Mouse (Mus musculus) heart, embryonic 16.5 days (tissue): ENCODE measurements around the gene Gadl1. TPM values are rescaled to one million over a fixed set of nuclear protein-coding genes. Genes with fewer than 3 reads are reported as not detected.

Experiments
- ATAC-seq: fragments of 200-750 bp; cut with Nextera tagmentation; replicated peaks from 2 replicates; pipeline ENCODE4 v1.8.0; 2017; ENCODE audit warnings: moderate number of reproducible peaks; ENCODE audit not compliant: insufficient read depth, low FRiP score; ENCODE audit errors: extremely low read depth
- H3K27ac ChIP-seq: fragments of 300-500 bp; sonication (generic); 2 replicates; pipeline ENCODE4 v1.5.1; 2014; ENCODE audit warnings: mild to moderate bottlenecking, low read length, control low read depth, moderate library complexity
- H3K27me3 ChIP-seq: fragments of 300-500 bp; sonication (generic); 2 replicates; pipeline ENCODE4 v1.6.1; 2014; ENCODE audit warnings: low read length, mixed read lengths; ENCODE audit not compliant: control insufficient read depth, insufficient read depth
- H3K36me3 ChIP-seq: fragments of 300-500 bp; sonication (generic); 2 replicates; pipeline ENCODE4 v1.6.1; 2014; ENCODE audit not compliant: control insufficient read depth, insufficient read depth
- H3K4me1 ChIP-seq: fragments of 300-500 bp; sonication (generic); 2 replicates; pipeline ENCODE4 v1.6.1; 2014; ENCODE audit warnings: low read length, mixed read lengths; ENCODE audit not compliant: control insufficient read depth, insufficient read depth
- H3K4me2 ChIP-seq: fragments of 300-500 bp; sonication (generic); 2 replicates; pipeline ENCODE4 v1.6.1; 2014; ENCODE audit warnings: low read depth, mild to moderate bottlenecking, control low read depth, low read length
- H3K4me3 ChIP-seq: fragments of 300-500 bp; sonication (generic); 2 replicates; pipeline ENCODE4 v1.5.1; 2014; ENCODE audit warnings: mild to moderate bottlenecking, control low read depth, low read length
- H3K9ac ChIP-seq: fragments of 300-500 bp; sonication (generic); 2 replicates; pipeline ENCODE4 v1.6.1; 2014; ENCODE audit warnings: low read length, control low read depth
- H3K9me3 ChIP-seq: fragments of 300-500 bp; sonication (generic); replicated peaks from 2 replicates; pipeline ENCODE4 v1.6.1; 2016; ENCODE audit warnings: low read length; ENCODE audit not compliant: control insufficient read depth
- WGBS: fragments of 180-500 bp; shearing (Covaris S2); extraction: QIAGEN DNeasy Blood & Tissue Kit; methylation state at CpG from one replicate; pipeline ENCODE4 v1.1.7; 2014; 5-methylcytosine and 5-hydroxymethylcytosine counted together
- polyA plus RNA-seq: library from polyadenylated mRNA; unstranded; fragments of >200 nt; fragmentation: Nextera tagmentation; extraction: Ambion mirVana; gene quantifications from 2 replicates; pipeline ENCODE4 v1.2.1, GENCODE M21; 2015

Gene Gadl1
- polyA plus RNA-seq, 1 experiment from 2014 or later = 1.2 TPM

- no peak for ATAC-seq
- WGBS = 75% methylated on average over 4 of the region's 4 CpGs
- Histone ChIP-seq H3K4me1 (no peaks in the 10 kb centered on the region), H3K9ac (no peak overlapping the region), H3K4me3 (no peak overlapping the region), H3K9me3 (no peaks in the 10 kb centered on the region), H3K4me2 (no peak overlapping the region), H3K27ac (no peak overlapping the region), H3K27me3 (no peaks in the 10 kb centered on the region), H3K36me3 (no peaks in the 10 kb centered on the region)
Measured at GRCm38 (mm10) chr9:116081781-116082180, 172.5 kb downstream of the Gadl1 start.

- no peak for ATAC-seq
- no peaks in the 10 kb centered on the region for H3K9me3 ChIP-seq
Measured at GRCm38 (mm10) chr9:116083300-116083699, 174.0 kb downstream of the Gadl1 start.

DNA sequence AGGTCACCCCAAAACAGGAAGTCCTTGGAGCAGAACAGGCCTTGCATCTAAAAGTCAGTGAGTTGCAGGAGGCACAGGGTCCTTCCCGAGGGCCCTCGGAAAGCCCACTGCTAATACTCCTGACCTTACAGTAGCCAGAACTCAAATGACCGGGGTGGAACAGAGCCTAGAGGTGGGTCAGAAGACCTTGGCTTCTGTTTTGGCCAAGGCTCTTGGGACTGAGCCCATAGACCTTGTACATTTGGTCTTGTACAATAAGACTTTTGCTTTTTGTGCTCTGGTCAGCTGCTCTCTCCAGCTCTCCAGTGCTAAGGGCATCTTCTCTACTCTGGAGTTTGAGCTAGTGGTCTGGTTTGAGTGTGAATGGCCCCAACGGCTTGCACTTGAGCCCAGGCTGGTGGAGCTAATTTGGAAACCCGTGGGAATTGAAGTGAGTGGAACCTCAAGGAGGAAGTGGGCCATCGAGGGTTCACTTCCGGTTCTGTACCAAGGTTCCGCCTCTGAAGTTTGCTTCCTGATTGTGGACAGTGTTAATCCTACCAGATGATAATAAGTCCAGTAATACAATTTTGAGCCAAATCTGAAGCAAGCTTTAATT lies 174.6 kb downstream of the Gadl1 start:
- Histone ChIP-seq H3K4me2 (no peak overlapping the region), H3K27ac (no peak overlapping the region), H3K9ac (no peak overlapping the region), H3K4me3 (no peak overlapping the region), H3K4me1 (no peaks in the 10 kb centered on the region), H3K36me3 (no peaks in the 10 kb centered on the region), H3K9me3 (no peaks in the 10 kb centered on the region), H3K27me3 (no peaks in the 10 kb centered on the region)
- ATAC-seq = no peak; the same call in 1 of the 2 replicates
- 73% methylated on average over 8 of the region's 8 CpGs for WGBS

More at GRCm38 (mm10) chr9:116083300-116083699, 174.0 kb downstream of the Gadl1 start:
- Histone ChIP-seq H3K9ac (no peak overlapping the region), H3K27ac (no peak overlapping the region), H3K27me3 (no peaks in the 10 kb centered on the region), H3K4me3 (no peak overlapping the region), H3K4me1 (no peaks in the 10 kb centered on the region), H3K4me2 (no peak overlapping the region), H3K36me3 (no peaks in the 10 kb centered on the region)
- 82% methylated on average over 5 of the region's 5 CpGs for WGBS

- WGBS = 80% methylated on average over 12 of the region's 12 CpGs
- Histone ChIP-seq H3K9me3 (no peaks in the 10 kb centered on the region), H3K4me1 (no peaks in the 10 kb centered on the region), H3K4me3 (no peak overlapping the region), H3K9ac (no peak overlapping the region), H3K27me3 (no peaks in the 10 kb centered on the region), H3K4me2 (no peak overlapping the region), H3K27ac (no peak overlapping the region), H3K36me3 (peaks cover 2% of the 10 kb centered on the region; the same call in 1 of the 2 replicates)
- no peak for ATAC-seq
Measured at GRCm38 (mm10) chr9:116084324-116084931, 175.2 kb downstream of the Gadl1 start.

DNA sequence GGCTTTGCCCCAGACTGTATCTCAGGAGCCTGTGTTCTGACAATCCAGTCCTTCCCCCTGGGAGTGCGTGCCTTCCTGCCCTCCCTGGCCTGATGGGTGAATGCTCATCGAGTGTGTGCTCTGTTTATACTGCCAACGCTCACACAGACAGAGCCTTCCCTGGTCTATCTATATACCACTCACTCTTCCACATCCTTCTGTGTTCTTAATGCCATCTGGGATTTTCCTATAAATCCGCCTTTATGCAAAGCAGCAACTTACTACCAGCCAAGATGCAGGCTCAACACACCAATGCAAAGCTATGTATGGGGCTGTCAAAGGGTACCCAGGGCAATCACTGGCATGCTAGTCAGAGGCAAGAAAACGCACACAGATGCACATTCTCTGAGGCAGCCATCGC lies 176.7 kb downstream of the Gadl1 start:
- no peak overlapping the region for H3K27ac ChIP-seq
- H3K9ac ChIP-seq = no peak overlapping the region
- H3K9me3 ChIP-seq = no peaks in the 10 kb centered on the region
- 74% methylated on average over 6 of the region's 6 CpGs for WGBS
- H3K27me3 ChIP-seq = no peaks in the 10 kb centered on the region
- no peak overlapping the region for H3K4me2 ChIP-seq
- no peak for ATAC-seq
- H3K4me3 ChIP-seq = no peak overlapping the region
- peaks cover 16% of the 10 kb centered on the region for H3K36me3 ChIP-seq
- H3K4me1 ChIP-seq = no peaks in the 10 kb centered on the region

- no peaks in the 10 kb centered on the region for H3K9me3 ChIP-seq
- peaks cover 4% of the 10 kb centered on the region for H3K4me1 ChIP-seq
- H3K27me3 ChIP-seq = no peaks in the 10 kb centered on the region
- H3K4me3 ChIP-seq = no peak overlapping the region
- no peak overlapping the region for H3K27ac ChIP-seq
- peaks cover 16% of the 10 kb centered on the region for H3K36me3 ChIP-seq
- no peak overlapping the region for H3K9ac ChIP-seq
- H3K4me2 ChIP-seq = no peak overlapping the region
- 81% methylated on average over 5 of the region's 5 CpGs for WGBS
- no peak for ATAC-seq
Measured at GRCm38 (mm10) chr9:116087263-116087662, 178.0 kb downstream of the Gadl1 start.

- ATAC-seq = no peak
- no peak overlapping the region for H3K27ac ChIP-seq
Measured at GRCm38 (mm10) chr9:116087880-116088279, 178.6 kb downstream of the Gadl1 start.

DNA sequence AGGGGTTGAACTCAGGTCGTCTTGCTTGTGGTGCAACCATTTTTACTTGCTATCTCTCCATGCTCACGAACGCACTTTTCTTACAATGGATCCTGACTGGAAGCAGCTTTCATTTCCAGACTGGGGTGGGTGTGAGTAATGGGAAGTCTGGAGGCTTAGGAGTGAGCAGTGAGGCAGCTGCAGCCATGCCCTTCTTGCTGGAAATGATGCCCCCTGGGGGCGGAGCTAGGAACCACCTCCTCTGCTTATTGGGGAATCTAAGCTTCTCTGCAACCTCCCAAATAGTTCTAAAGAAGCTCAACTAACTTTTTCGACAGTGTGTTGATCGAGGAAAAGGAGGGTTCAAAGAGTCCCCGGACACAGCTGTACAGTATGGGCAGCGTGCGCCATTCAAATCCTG lies 179.7 kb downstream of the Gadl1 start:
- Histone ChIP-seq H3K36me3 (peaks cover 16% of the 10 kb centered on the region), H3K4me1 (peaks cover 9% of the 10 kb centered on the region), H3K27me3 (no peaks in the 10 kb centered on the region), H3K4me2 (no peak overlapping the region), H3K27ac (no peak overlapping the region), H3K9ac (no peak overlapping the region), H3K4me3 (no peak overlapping the region), H3K9me3 (no peaks in the 10 kb centered on the region)
- no peak for ATAC-seq
- WGBS = 88% methylated on average over 9 of the region's 9 CpGs

More at GRCm38 (mm10) chr9:116087880-116088279, 178.6 kb downstream of the Gadl1 start:
- Histone ChIP-seq H3K4me3 (no peak overlapping the region), H3K4me2 (no peak overlapping the region), H3K4me1 (peaks cover 9% of the 10 kb centered on the region), H3K27me3 (no peaks in the 10 kb centered on the region), H3K36me3 (peaks cover 16% of the 10 kb centered on the region), H3K9ac (no peak overlapping the region), H3K9me3 (no peaks in the 10 kb centered on the region)
- 31% methylated on average over 5 of the region's 5 CpGs for WGBS

DNA sequence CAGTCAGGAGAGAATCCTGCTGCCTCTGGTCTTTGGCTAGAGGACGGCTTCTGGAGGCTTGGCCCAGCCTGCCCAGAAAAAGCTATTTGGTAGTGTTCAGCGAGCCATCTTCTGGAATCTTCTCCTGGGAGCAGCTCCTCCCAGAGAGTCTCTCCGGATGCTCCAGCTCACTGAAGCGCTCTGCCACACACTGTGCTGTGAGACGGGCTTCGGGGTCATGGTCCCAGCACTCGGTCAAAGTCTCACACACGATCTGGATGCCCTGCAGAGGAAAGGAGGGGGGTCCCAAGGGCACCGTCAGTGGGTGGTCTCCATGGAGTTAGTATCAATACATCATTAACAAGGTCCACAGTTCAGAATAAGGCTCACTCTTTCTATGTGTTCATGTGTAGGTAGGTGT lies 181.0 kb downstream of the Gadl1 start:
- Histone ChIP-seq H3K9ac (no peak overlapping the region), H3K36me3 (peaks cover 16% of the 10 kb centered on the region), H3K4me1 (peaks cover 9% of the 10 kb centered on the region), H3K4me2 (no peak overlapping the region), H3K27me3 (no peaks in the 10 kb centered on the region), H3K9me3 (no peaks in the 10 kb centered on the region), H3K4me3 (no peak overlapping the region), H3K27ac (no peak overlapping the region)
- ATAC-seq = no peak
- 87% methylated on average over 9 of the region's 9 CpGs for WGBS
